In genomic region chr3:152478599-152479435, GRCm38 (mm10) we compare ENCODE assay signal across 8 mouse cellular contexts.
DNase-seq lines count a peak whose midpoint lies in the region; ATAC-seq and TF ChIP-seq lines count a peak whose summit lies in the region.

No protein-coding gene starts in this region.

- peaks cover 6% of the 10 kb centered on the region; the same call in 1 of the 2 replicates for H3K4me1 ChIP-seq in embryonic fibroblast, embryonic 13.5 days (ENCODE audit: control insufficient read depth, insufficient read depth, low read length)
- H3K4me1 ChIP-seq in hindbrain, embryonic 12.5 days: peaks cover 29% of the 10 kb centered on the region
- H3K4me1 ChIP-seq in midbrain, postnatal 0 days (ENCODE audit: insufficient read depth, low read length): no peaks in the 10 kb centered on the region

- peak overlapping the region; percentile 86 for H3K27ac ChIP-seq in embryonic fibroblast, embryonic 13.5 days (ENCODE audit: insufficient read depth, low read length)
- H3K27ac ChIP-seq in hindbrain, embryonic 12.5 days: no peak overlapping the region
- no peak overlapping the region for H3K27ac ChIP-seq in midbrain, postnatal 0 days (ENCODE audit: low read depth, low read length)

- no peaks in the 10 kb centered on the region for H3K27me3 ChIP-seq in hindbrain, embryonic 12.5 days
- no peaks in the 10 kb centered on the region for H3K27me3 ChIP-seq in midbrain, postnatal 0 days (ENCODE audit: insufficient read depth, low read length)

- H3K9ac ChIP-seq in hindbrain, embryonic 12.5 days: peak overlapping the region; percentile 35; the same call in 1 of the 2 replicates
- no peak overlapping the region for H3K9ac ChIP-seq in midbrain, postnatal 0 days (replicated peaks; ENCODE audit: low read length, poor library complexity, severe bottlenecking)

- peak; percentile 61 for ATAC-seq in hindbrain, embryonic 12.5 days (ENCODE audit: low FRiP score)
- ATAC-seq in midbrain, postnatal 0 days (ENCODE audit: low FRiP score): peak; percentile 47; the same call in 1 of the 2 replicates

- no peaks in the 10 kb centered on the region for H3K36me3 ChIP-seq in hindbrain, embryonic 12.5 days
- H3K36me3 ChIP-seq in midbrain, postnatal 0 days (ENCODE audit: insufficient read depth, low read length): no peaks in the 10 kb centered on the region

- H3K4me3 ChIP-seq in embryonic fibroblast, embryonic 13.5 days (ENCODE audit: insufficient read depth, low read length): peak overlapping the region; percentile 28
- peak overlapping the region; percentile 34 for H3K4me3 ChIP-seq in hindbrain, embryonic 12.5 days
- H3K4me3 ChIP-seq in midbrain, postnatal 0 days (ENCODE audit: low read depth, low read length): peak overlapping the region; percentile 23; the same call in 1 of the 2 replicates

- H3K4me2 ChIP-seq in hindbrain, embryonic 12.5 days (replicated peaks): peak overlapping the region; percentile 60
- peak overlapping the region; percentile 49 for H3K4me2 ChIP-seq in midbrain, postnatal 0 days (ENCODE audit: low read depth, low read length, poor library complexity, severe bottlenecking)

- WGBS in hindbrain, embryonic 12.5 days: 4% methylated on average over 15 of the region's 16 CpGs
- WGBS in midbrain, postnatal 0 days: 6% methylated on average over 14 of the region's 16 CpGs

- peak; percentile 54 for TF ChIP-seq POLR2A in embryonic fibroblast, embryonic 13.5 days (IDR thresholded peaks at IDR 0.05; ENCODE audit: low read depth, low read length)

- no peaks in the 10 kb centered on the region for H3K9me3 ChIP-seq in hindbrain, embryonic 12.5 days (replicated peaks)
- H3K9me3 ChIP-seq in midbrain, postnatal 0 days (ENCODE audit: low read length): no peaks in the 10 kb centered on the region

- DNase-seq in A20 (ENCODE audit: low read depth, low spot score) (peak; percentile 84), R1 (ENCODE audit: low read depth, low spot score) (peak; percentile 75), liver (peak; percentile 89)
- DNase-seq in midbrain, postnatal 0 days (ENCODE audit: low spot score): peak; percentile 54
- peak; percentile 42 to 58 for DNase-seq in thymus, postnatal 36 days
- no peak for DNase-seq in frontal cortex, postnatal 10 days (ENCODE audit: low spot score in 2 of 2)

- no peak for TF ChIP-seq CTCF in embryonic fibroblast, embryonic 13.5 days (IDR thresholded peaks at IDR 0.05; ENCODE audit: borderline replicate concordance, insufficient read depth, low read length)
- no peak for TF ChIP-seq CTCF in midbrain, postnatal 0 days (IDR thresholded peaks at IDR 0.05)

Comparison
In these comparisons a context has a peak if more than half of its experiments do, and no peak if none do; other contexts are left out.
1. DNase-seq: peak in A20 (single experiment), R1 (single experiment), liver (single experiment), midbrain, postnatal 0 days (single experiment) and thymus, postnatal 36 days (2 of 2); none in frontal cortex, postnatal 10 days (0 of 2).
2. Peak in every context shown above with its lines, with median percentiles within 50 percentile points of each other: H3K4me3 ChIP-seq.